Mouse (Mus musculus) hindbrain, embryonic 16.5 days (tissue): ENCODE measurements at regions not wholly inside any gene's neighbourhood (a gene's known extent, or its start where the extent isn't known, plus 50 kb on each side); places are given as distances from the start of the nearest gene placed in this dataset.
A peak's percentile ranks its signal among the peaks of the same experiment; 100 is the strongest.

Source experiments
- ATAC-seq: fragments of 200-750 bp; cut with Nextera tagmentation; 2 replicates; pipeline ENCODE4 v1.8.0; 2017; ENCODE audit warnings: moderate TSS enrichment, moderate library complexity
- H3K27ac ChIP-seq: fragments of 300-500 bp; sonication (generic); 2 replicates; pipeline ENCODE4 v1.5.1; 2014; ENCODE audit warnings: low read depth, mild to moderate bottlenecking, control low read depth, low read length, moderate library complexity
- H3K27me3 ChIP-seq: fragments of 300-500 bp; sonication (generic); replicated peaks from 2 replicates; pipeline ENCODE4 v1.6.1; 2014; ENCODE audit warnings: low read length; ENCODE audit not compliant: control insufficient read depth, insufficient read depth
- H3K36me3 ChIP-seq: fragments of 300-500 bp; sonication (generic); 2 replicates; pipeline ENCODE4 v1.6.1; 2014; ENCODE audit warnings: mild to moderate bottlenecking, low read length, moderate library complexity, mixed read lengths; ENCODE audit not compliant: control insufficient read depth, insufficient read depth
- H3K4me1 ChIP-seq: fragments of 300-500 bp; sonication (generic); 2 replicates; pipeline ENCODE4 v1.6.1; 2014; ENCODE audit warnings: low read depth, low read length; ENCODE audit not compliant: control insufficient read depth, insufficient read depth
- H3K4me2 ChIP-seq: fragments of 300-500 bp; sonication (generic); 2 replicates; pipeline ENCODE4 v1.6.1; 2014; ENCODE audit warnings: mild to moderate bottlenecking, low read length, control low read depth, moderate library complexity
- H3K4me3 ChIP-seq: fragments of 300-500 bp; sonication (generic); 2 replicates; pipeline ENCODE4 v1.5.1; 2014; ENCODE audit warnings: mild to moderate bottlenecking, low read length, control low read depth, moderate library complexity
- H3K9ac ChIP-seq: fragments of 300-500 bp; sonication (generic); 2 replicates; pipeline ENCODE4 v1.6.1; 2014; ENCODE audit warnings: low read depth, mild to moderate bottlenecking, control low read depth, low read length, moderate library complexity
- H3K9me3 ChIP-seq: fragments of 300-500 bp; sonication (generic); 2 replicates; pipeline ENCODE4 v1.6.1; 2014; ENCODE audit warnings: mild to moderate bottlenecking, low read length, moderate library complexity; ENCODE audit not compliant: control insufficient read depth
- WGBS: fragments of 180-500 bp; shearing (Covaris S2); extraction: QIAGEN DNeasy Blood & Tissue Kit; methylation state at CpG from one replicate; pipeline ENCODE4 v1.1.7; 2014; 5-methylcytosine and 5-hydroxymethylcytosine counted together

- Histone ChIP-seq H3K27me3 (no peaks in the 10 kb centered on the region), H3K9me3 (no peaks in the 10 kb centered on the region), H3K36me3 (no peaks in the 10 kb centered on the region), H3K27ac (no peak overlapping the region), H3K4me3 (no peak overlapping the region), H3K4me2 (no peak overlapping the region), H3K4me1 (no peaks in the 10 kb centered on the region), H3K9ac (no peak overlapping the region)
- 93% methylated on average over 1 of the region's 1 CpGs for WGBS
- no peak for ATAC-seq
These were observed 592.8 kb upstream of the Pcdh20 start for GRCm38 (mm10) chr14:89063971-89064370.

DNA sequence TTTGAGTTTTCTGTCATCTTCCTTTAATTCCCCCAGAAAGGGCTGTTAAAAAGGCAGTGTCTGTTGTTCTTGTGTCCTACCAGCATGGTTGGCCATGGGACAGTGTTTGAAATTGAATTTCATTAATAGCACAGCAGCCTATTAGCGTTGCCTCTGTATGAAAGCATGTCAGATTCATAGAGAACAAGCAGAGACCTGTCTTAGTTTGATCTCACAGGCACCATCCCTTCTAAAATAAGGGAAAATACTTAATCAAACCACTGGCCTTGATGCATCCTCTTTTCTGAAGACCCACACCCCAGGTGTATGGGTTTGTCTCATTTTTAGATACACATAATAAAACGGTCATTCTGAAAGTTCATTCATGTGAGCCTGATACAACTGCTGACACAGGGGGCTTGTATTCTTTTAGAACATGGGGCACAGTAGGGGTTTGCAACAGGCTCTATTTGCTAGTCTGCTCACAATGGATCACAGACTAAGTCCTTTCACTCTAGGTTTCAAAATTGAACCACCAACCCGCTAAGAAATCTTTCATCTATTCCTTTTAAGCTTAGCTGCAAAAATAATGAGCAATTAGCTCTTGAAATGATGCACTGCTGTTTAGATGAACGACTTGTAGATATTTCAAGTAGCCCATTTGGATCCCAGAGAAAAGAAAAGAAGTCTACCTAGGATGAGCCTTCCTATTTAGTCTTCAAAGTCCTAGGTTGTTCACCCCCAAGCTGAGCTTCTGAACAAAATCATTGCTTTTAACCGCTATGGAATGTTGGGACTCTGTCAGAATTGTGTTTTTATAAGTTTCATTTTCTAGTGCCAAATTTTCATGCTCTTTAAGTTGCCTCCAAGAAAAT is 591.6 kb upstream of the Pcdh20 start:
- no peak for ATAC-seq
- Histone ChIP-seq H3K4me1 (no peaks in the 10 kb centered on the region), H3K9ac (no peak overlapping the region), H3K4me2 (no peak overlapping the region), H3K36me3 (no peaks in the 10 kb centered on the region), H3K9me3 (no peaks in the 10 kb centered on the region), H3K27ac (no peak overlapping the region), H3K27me3 (no peaks in the 10 kb centered on the region), H3K4me3 (no peak overlapping the region)
- WGBS, result 63% methylated on average over 5 of the region's 5 CpGs

DNA sequence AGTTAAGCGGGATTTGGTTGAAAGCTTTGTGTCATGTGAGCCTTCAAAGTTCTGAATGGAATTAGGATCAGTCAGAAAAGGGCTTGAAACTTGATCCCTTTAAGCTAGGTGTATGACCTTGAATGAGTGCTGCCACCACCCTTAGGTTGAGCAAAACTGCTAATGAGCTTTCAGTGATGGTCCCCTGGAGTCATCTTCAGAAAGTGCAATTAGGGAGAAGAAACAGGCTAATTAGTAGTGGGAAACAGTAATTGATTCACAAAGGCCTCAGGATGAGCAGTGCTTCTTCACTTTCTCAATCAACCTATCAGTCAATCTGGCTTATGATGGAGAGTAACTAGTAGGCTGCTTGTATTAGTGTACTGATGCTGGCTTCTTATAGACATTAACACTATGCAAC is 590.1 kb upstream of the Pcdh20 start:
- no peaks in the 10 kb centered on the region for H3K36me3 ChIP-seq
- 0 out of 2 replicates have a peak, but pooled peaks have one; percentile 27 for ATAC-seq
- 49% methylated on average over 1 of the region's 1 CpGs for WGBS
- H3K4me3 ChIP-seq, result no peak overlapping the region
- H3K27me3 ChIP-seq, result no peaks in the 10 kb centered on the region
- no peak overlapping the region for H3K27ac ChIP-seq
- no peak overlapping the region for H3K9ac ChIP-seq
- H3K4me2 ChIP-seq, result no peak overlapping the region
- no peaks in the 10 kb centered on the region for H3K4me1 ChIP-seq
- H3K9me3 ChIP-seq, result no peaks in the 10 kb centered on the region

GRCm38 (mm10) chr14:89034390-89034789 is 563.2 kb upstream of the Pcdh20 start:
- no peak overlapping the region for H3K27ac ChIP-seq
- no peaks in the 10 kb centered on the region for H3K27me3 ChIP-seq
- H3K9me3 ChIP-seq, result peaks cover 2% of the 10 kb centered on the region; the same call in 1 of the 2 replicates
- no peak for ATAC-seq
- no peak overlapping the region for H3K4me3 ChIP-seq
- H3K4me1 ChIP-seq, result no peaks in the 10 kb centered on the region
- H3K36me3 ChIP-seq, result no peaks in the 10 kb centered on the region
- H3K4me2 ChIP-seq, result no peak overlapping the region
- H3K9ac ChIP-seq, result no peak overlapping the region

DNA sequence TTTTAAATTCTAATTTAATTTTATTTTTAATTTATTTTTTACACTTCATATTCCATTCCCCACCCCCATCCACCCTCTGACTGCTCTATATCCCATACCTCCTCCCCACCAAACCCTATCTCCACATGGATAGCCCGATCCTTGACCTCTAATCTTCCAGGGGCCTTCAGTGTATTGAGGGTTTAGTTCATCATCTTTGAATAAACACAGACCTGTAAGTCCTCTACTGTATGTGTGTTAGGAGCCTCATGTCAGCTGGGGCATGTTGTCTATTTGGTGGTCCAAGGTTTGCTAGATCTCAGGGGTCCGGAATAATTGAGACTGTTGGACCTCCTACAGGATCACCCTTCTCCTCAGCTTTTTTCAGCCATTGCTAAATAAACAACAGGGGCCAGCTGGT is 540.2 kb upstream of the Pcdh20 start:
- H3K36me3 ChIP-seq, result no peaks in the 10 kb centered on the region
- H3K27me3 ChIP-seq, result no peaks in the 10 kb centered on the region
- H3K9ac ChIP-seq, result no peak overlapping the region
- no peaks in the 10 kb centered on the region for H3K4me1 ChIP-seq
- 88% methylated on average over 2 of the region's 2 CpGs for WGBS
- no peak overlapping the region for H3K4me2 ChIP-seq
- H3K27ac ChIP-seq, result no peak overlapping the region
- no peaks in the 10 kb centered on the region for H3K9me3 ChIP-seq
- no peak for ATAC-seq
- H3K4me3 ChIP-seq, result no peak overlapping the region

DNA sequence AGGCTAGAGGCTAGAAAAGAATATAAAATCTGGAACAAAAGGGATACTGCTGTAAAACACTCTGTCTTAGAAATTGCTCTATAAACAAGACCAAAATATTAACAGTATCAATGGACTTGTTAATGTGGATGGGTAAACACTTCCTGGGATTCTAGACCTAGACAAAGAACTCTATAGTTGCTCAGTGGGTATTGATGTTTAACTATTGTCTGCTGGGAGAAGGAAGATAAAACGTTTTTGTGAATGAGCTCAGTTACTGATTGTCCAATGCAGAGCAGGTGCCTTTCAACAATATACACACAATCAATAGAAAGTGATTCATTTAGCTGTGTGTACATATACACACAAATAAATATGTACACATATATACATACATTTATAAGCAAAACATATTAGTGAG is 538.5 kb upstream of the Pcdh20 start:
- Histone ChIP-seq H3K4me1 (no peaks in the 10 kb centered on the region), H3K27me3 (no peaks in the 10 kb centered on the region), H3K27ac (no peak overlapping the region), H3K36me3 (no peaks in the 10 kb centered on the region), H3K4me3 (no peak overlapping the region), H3K4me2 (no peak overlapping the region), H3K9ac (no peak overlapping the region), H3K9me3 (no peaks in the 10 kb centered on the region)
- ATAC-seq, result no peak
- WGBS, result 27% methylated on average over 1 of the region's 1 CpGs

DNA sequence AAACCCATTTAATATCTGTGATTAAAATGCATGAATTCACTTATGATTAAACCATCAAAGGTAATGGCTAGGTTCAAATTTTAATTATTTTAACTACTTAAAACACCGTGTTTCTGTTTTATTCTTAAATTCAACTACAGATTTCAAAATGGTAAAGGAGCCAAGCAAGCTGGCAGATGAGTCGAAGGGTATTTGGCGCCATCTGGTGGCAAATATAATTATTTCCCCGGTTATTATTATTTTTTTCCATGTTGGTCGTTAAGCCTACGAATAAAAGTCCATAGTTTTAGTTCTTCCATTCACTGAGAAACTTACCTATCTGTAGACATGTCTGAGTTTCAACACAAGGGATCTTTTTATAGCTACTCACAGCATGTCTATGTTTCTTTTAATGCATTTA is 510.7 kb upstream of the Pcdh20 start:
- no peak for ATAC-seq
- 15% methylated on average over 6 of the region's 6 CpGs for WGBS

GRCm38 (mm10) chr14:88976007-88976406 is 504.8 kb upstream of the Pcdh20 start:
- ATAC-seq, result no peak
- no peak overlapping the region for H3K9ac ChIP-seq
- H3K36me3 ChIP-seq, result no peaks in the 10 kb centered on the region
- H3K4me2 ChIP-seq, result no peak overlapping the region
- no peak overlapping the region for H3K4me3 ChIP-seq
- H3K4me1 ChIP-seq, result no peaks in the 10 kb centered on the region
- H3K9me3 ChIP-seq, result no peaks in the 10 kb centered on the region
- no peak overlapping the region for H3K27ac ChIP-seq
- 81% methylated on average over 1 of the region's 1 CpGs for WGBS
- no peaks in the 10 kb centered on the region for H3K27me3 ChIP-seq

More for the DNA sequence above, 510.7 kb upstream of the Pcdh20 start:
- H3K4me1 ChIP-seq, result no peaks in the 10 kb centered on the region
- no peaks in the 10 kb centered on the region for H3K36me3 ChIP-seq
- no peak overlapping the region for H3K4me2 ChIP-seq
- no peaks in the 10 kb centered on the region for H3K9me3 ChIP-seq
- H3K9ac ChIP-seq, result no peak overlapping the region
- no peaks in the 10 kb centered on the region for H3K27me3 ChIP-seq
- H3K4me3 ChIP-seq, result no peak overlapping the region
- H3K27ac ChIP-seq, result no peak overlapping the region

DNA sequence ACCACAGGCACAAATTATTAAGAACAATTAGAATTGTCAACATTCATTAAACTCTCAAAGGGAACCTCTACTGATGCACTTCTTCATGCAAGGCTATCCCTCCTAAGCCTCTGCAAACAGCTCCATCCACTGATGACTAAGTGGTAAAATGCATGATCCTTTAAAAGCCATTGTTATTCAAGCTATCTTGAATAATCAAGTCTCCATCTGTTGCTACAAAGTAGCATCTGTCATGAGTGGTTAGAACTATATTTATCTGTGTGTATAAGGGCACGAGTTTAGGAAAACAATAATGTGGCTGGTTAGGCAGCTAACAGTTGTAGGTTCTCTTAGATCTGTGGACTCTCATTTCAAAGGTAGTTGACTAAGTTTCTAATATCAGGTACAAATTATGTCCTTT is 463.4 kb upstream of the Pcdh20 start:
- no peak overlapping the region for H3K27ac ChIP-seq
- H3K27me3 ChIP-seq, result no peaks in the 10 kb centered on the region
- H3K9ac ChIP-seq, result no peak overlapping the region
- H3K9me3 ChIP-seq, result no peaks in the 10 kb centered on the region
- no peak overlapping the region for H3K4me3 ChIP-seq
- H3K36me3 ChIP-seq, result no peaks in the 10 kb centered on the region
- ATAC-seq, result no peak
- no peak overlapping the region for H3K4me2 ChIP-seq
- WGBS, result 54% methylated on average over 1 of the region's 1 CpGs
- H3K4me1 ChIP-seq, result no peaks in the 10 kb centered on the region
